Mouse (Mus musculus): ENCODE data around the gene Irak2.

- no peak for TF ChIP-seq CTCF (IDR thresholded peaks at IDR 0.05; ENCODE audit: borderline replicate concordance, insufficient read depth, low read length)
- TF ChIP-seq POLR2A (IDR thresholded peaks at IDR 0.05; ENCODE audit: low read depth, low read length): no peak
Observed at GRCm38 (mm10) chr6:113675234-113675633, 37.0 kb downstream of the Irak2 start.
